Mouse (Mus musculus) liver, adult 2 months (tissue): ENCODE measurements around the gene Mcoln1.

ENCODE experiments used
- CTCF ChIP-seq: fragments of 200-500 bp; IDR thresholded peaks from 2 replicates; pipeline ENCODE4 v1.5.1; 2011; ENCODE audit warnings: low read depth, low read length, control low read depth
- POLR2A ChIP-seq: fragments of 200-500 bp; IDR thresholded peaks from 2 replicates; pipeline ENCODE4 v1.6.1; 2011; ENCODE audit warnings: low read length, control low read depth; ENCODE audit not compliant: insufficient read depth; ENCODE audit errors: extremely low read depth

DNA sequence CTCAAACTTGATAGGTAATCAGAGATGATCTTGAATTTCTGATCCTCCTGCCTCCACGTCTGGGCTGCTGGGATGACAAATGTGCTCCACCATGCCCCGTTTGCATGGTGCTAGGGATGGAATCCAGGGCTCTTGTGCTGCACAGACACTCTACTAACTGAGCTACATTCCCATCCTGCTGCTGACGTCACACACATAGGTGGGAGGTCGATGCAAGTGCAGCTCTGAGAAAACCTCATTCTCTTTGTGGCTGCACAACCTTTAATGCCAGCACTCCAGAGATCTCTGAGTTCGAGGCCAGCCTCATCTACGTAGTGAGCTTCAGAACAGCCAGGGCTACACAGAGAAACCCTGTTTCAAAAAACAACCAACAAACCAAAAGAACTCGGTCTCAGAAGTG, 38.9 kb downstream of the Mcoln1 start:
- TF ChIP-seq POLR2A (no peak), CTCF (no peak)
